ENCODE assay signal across 27 mouse cellular contexts in the genomic region with DNA sequence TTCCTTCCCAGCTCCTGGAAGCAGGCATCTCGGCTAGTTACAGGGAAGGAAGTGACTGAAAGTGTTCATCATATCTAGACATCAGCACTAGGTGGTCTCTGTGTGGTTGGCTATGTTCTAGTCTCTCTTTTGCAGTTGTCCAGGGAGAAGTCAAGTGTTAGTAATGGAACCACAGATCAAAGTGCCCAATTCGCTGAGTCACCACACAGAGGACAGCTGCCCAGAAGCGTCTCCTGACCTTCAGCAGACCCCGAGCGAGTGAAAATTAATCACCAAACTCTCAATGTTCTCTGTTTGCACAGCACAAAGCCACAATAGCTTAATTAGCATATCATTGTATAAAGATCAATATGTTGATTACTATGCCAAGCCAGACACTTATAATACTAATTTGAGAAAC.
DNase-seq lines count a peak whose midpoint lies in the region; ATAC-seq lines count a peak whose summit lies in the region.
"Had no signal": no experiment of that assay in that cellular context is flagged by ENCODE, and none has a peak within 500 bp of the region (broad histone marks: within the 10 kb centered on the region; RNA-seq: fewer than 3 reads in every experiment).

No protein-coding gene starts in this region.

- no peaks in the 10 kb centered on the region for H3K4me1 ChIP-seq in hindbrain, embryonic 11.5 days (replicated peaks; ENCODE audit: control insufficient read depth, insufficient read depth, low read length)
- peaks cover 7% of the 10 kb centered on the region; the same call in 1 of the 2 replicates for H3K4me1 ChIP-seq in hindbrain, embryonic 10.5 days (replicated peaks)
- H3K4me1 ChIP-seq in kidney, embryonic 15.5 days: 0 out of 2 replicates have a peak, but pooled peaks cover 2% of the 10 kb centered on the region
- H3K4me1 ChIP-seq in embryonic facial prominence, embryonic 10.5 days: no peaks in the 10 kb centered on the region
- H3K4me1 ChIP-seq: forebrain, embryonic 13.5 days; hindbrain, embryonic 12.5 days; intestine, embryonic 15.5 days; lung, embryonic 15.5 days; midbrain, embryonic 12.5 days had no signal

- no peak overlapping the region for H3K27ac ChIP-seq in hindbrain, embryonic 11.5 days (ENCODE audit: low read depth, low read length)
- H3K27ac ChIP-seq in hindbrain, embryonic 10.5 days: no peak overlapping the region
- no peak overlapping the region for H3K27ac ChIP-seq in kidney, embryonic 15.5 days
- H3K27ac ChIP-seq in embryonic facial prominence, embryonic 10.5 days (replicated peaks): no peak overlapping the region
- H3K27ac ChIP-seq: forebrain, embryonic 13.5 days; hindbrain, embryonic 12.5 days; hindbrain, postnatal 0 days; intestine, embryonic 15.5 days; left cerebral cortex, adult 2 months; limb, embryonic 13.5 days; lung, embryonic 15.5 days; midbrain, embryonic 12.5 days had no signal

- no peaks in the 10 kb centered on the region for H3K27me3 ChIP-seq in hindbrain, embryonic 11.5 days (ENCODE audit: control insufficient read depth, insufficient read depth, low read length)
- no peaks in the 10 kb centered on the region for H3K27me3 ChIP-seq in hindbrain, embryonic 10.5 days (ENCODE audit: insufficient read depth, poor library complexity, severe bottlenecking)
- no peaks in the 10 kb centered on the region for H3K27me3 ChIP-seq in kidney, embryonic 15.5 days
- no peaks in the 10 kb centered on the region for H3K27me3 ChIP-seq in embryonic facial prominence, embryonic 10.5 days (replicated peaks; ENCODE audit: low read depth, poor library complexity, severe bottlenecking)
- H3K27me3 ChIP-seq: forebrain, embryonic 13.5 days; hindbrain, embryonic 12.5 days; intestine, embryonic 15.5 days; limb, embryonic 13.5 days; lung, embryonic 15.5 days; midbrain, embryonic 12.5 days had no signal

- WGBS in hindbrain, embryonic 11.5 days: 50% methylated on average over 5 of the region's 5 CpGs
- WGBS in hindbrain, embryonic 10.5 days: 70% methylated on average over 5 of the region's 5 CpGs
- 69% methylated on average over 5 of the region's 5 CpGs for WGBS in kidney, embryonic 15.5 days
- WGBS in embryonic facial prominence, embryonic 10.5 days: 81% methylated on average over 5 of the region's 5 CpGs

- ATAC-seq in hindbrain, embryonic 11.5 days (ENCODE audit: low FRiP score): no peak
- ATAC-seq in kidney, embryonic 15.5 days (replicated peaks; ENCODE audit: low FRiP score): no peak
- ATAC-seq: activated CD4-positive, CD25-positive, alpha-beta regulatory T cell, adult 4 months; forebrain, embryonic 13.5 days; hindbrain, postnatal 0 days; intestine, embryonic 15.5 days had no signal

- DNase-seq in hindbrain, embryonic 11.5 days (ENCODE audit: low spot score): peak; percentile 18
- DNase-seq in hindbrain, embryonic 10.5 days (ENCODE audit: low spot score): no peak
- peak; percentile 27 for DNase-seq in MN1 (ENCODE audit: low spot score)
- DNase-seq in adrenal gland, postnatal 25 days: peak; percentile 9
- no peak for DNase-seq in embryonic facial prominence, embryonic 10.5 days (ENCODE audit: low spot score)
- DNase-seq: B cell, adult 2 months; cerebellum, adult 11 months; cerebellum, adult 9-10 months; cerebellum, postnatal 36 days; gastrocnemius, postnatal 14 days; heart, postnatal 14 days; kidney, adult 2 months; kidney, postnatal 14 days; retina, postnatal 1 day; right cerebral cortex, postnatal 14 days; thymus, postnatal 4 days had no signal

- no peak overlapping the region for H3K4me2 ChIP-seq in hindbrain, embryonic 11.5 days (replicated peaks; ENCODE audit: low read depth, low read length)
- H3K4me2 ChIP-seq in kidney, embryonic 15.5 days: no peak overlapping the region
- H3K4me2 ChIP-seq: forebrain, embryonic 13.5 days; hindbrain, embryonic 12.5 days; intestine, embryonic 15.5 days; limb, embryonic 13.5 days; liver, embryonic 11.5 days; lung, embryonic 15.5 days; midbrain, embryonic 12.5 days had no signal

- H3K36me3 ChIP-seq in hindbrain, embryonic 11.5 days (ENCODE audit: control insufficient read depth, insufficient read depth, low read length): no peaks in the 10 kb centered on the region
- no peaks in the 10 kb centered on the region for H3K36me3 ChIP-seq in hindbrain, embryonic 10.5 days
- H3K36me3 ChIP-seq in kidney, embryonic 15.5 days: no peaks in the 10 kb centered on the region
- no peaks in the 10 kb centered on the region for H3K36me3 ChIP-seq in embryonic facial prominence, embryonic 10.5 days (replicated peaks)
- H3K36me3 ChIP-seq: hindbrain, embryonic 12.5 days; intestine, embryonic 15.5 days; limb, embryonic 13.5 days; lung, embryonic 15.5 days; midbrain, embryonic 12.5 days had no signal

- no peaks in the 10 kb centered on the region for H3K9me3 ChIP-seq in hindbrain, embryonic 11.5 days (ENCODE audit: control insufficient read depth, low read length)
- no peaks in the 10 kb centered on the region for H3K9me3 ChIP-seq in hindbrain, embryonic 10.5 days
- no peaks in the 10 kb centered on the region for H3K9me3 ChIP-seq in kidney, embryonic 15.5 days (replicated peaks)
- no peaks in the 10 kb centered on the region for H3K9me3 ChIP-seq in embryonic facial prominence, embryonic 10.5 days
- H3K9me3 ChIP-seq: forebrain, embryonic 13.5 days; hindbrain, embryonic 12.5 days; intestine, embryonic 15.5 days; limb, embryonic 13.5 days; lung, embryonic 15.5 days; midbrain, embryonic 12.5 days had no signal

- no peak overlapping the region for H3K4me3 ChIP-seq in hindbrain, embryonic 11.5 days (ENCODE audit: low read depth, low read length)
- H3K4me3 ChIP-seq in hindbrain, embryonic 10.5 days: no peak overlapping the region
- no peak overlapping the region for H3K4me3 ChIP-seq in kidney, embryonic 15.5 days (replicated peaks)
- no peak overlapping the region for H3K4me3 ChIP-seq in embryonic facial prominence, embryonic 10.5 days
- H3K4me3 ChIP-seq: forebrain, embryonic 13.5 days; hindbrain, embryonic 12.5 days; intestine, embryonic 15.5 days; left cerebral cortex, adult 2 months; limb, embryonic 13.5 days; lung, embryonic 15.5 days; midbrain, embryonic 12.5 days had no signal

- no peak overlapping the region for H3K9ac ChIP-seq in hindbrain, embryonic 11.5 days (ENCODE audit: low read depth, low read length)
- H3K9ac ChIP-seq in kidney, embryonic 15.5 days: no peak overlapping the region
- H3K9ac ChIP-seq: forebrain, embryonic 13.5 days; hindbrain, embryonic 12.5 days; intestine, embryonic 15.5 days; limb, embryonic 13.5 days; lung, embryonic 15.5 days; midbrain, embryonic 12.5 days had no signal

Comparison
In these comparisons a context has a peak if more than half of its experiments do, and no peak if none do; other contexts are left out.
1. DNase-seq: peak in hindbrain, embryonic 11.5 days (single experiment), MN1 (single experiment) and adrenal gland, postnatal 25 days (single experiment); none in hindbrain, embryonic 10.5 days (single experiment) and embryonic facial prominence, embryonic 10.5 days (single experiment).